Mouse (Mus musculus) frontal cortex, postnatal 36 days (tissue): ENCODE results near the gene St8sia1.

Experiments
- DNase-seq, 2 experiments: peaks; one replicate each; pipeline ENCODE4 v3.0.0; 2022; ENCODE audit warnings: low spot score in 2 of 2

The St8sia1 gene

DNA sequence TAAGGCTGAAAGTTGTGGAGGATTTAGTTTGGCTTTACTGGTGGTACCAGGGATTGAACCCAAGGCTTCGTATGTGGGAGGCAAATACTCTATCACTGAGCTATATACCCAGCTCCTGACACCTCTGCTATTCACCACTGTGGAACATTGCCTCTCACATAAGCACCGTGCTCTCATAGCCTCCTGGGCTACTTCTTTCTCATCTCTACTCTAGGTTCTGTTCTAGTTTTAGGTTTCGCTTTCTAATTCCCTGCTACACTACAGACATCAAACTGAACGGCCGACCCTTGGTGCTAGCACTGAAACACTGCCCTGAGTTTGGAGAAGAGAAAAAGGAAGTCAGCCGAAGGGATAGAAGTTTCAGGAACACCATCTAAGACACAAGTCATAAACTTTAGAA, 99.1 kb downstream of the St8sia1 start:
- no peak for DNase-seq

DNA sequence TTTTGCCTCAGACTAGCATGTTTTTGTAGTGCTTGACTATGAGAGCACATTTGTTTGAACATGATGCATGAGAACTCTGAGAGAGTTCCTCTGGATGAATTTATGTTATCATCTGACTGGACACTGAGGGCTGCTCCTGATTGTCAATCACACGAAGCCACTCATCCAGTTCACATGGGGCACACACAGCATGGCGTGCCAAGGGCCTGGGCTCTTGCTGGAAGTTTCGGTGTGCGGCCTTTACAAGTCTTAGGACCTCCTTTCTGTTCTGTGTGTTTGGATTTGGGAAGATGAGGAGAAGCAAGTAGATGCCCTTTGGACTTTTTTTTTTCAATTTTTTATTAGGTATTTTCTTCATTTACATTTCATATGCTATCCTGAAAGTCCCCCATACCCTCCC, 100.4 kb downstream of the St8sia1 start:
- no peak for DNase-seq

DNA sequence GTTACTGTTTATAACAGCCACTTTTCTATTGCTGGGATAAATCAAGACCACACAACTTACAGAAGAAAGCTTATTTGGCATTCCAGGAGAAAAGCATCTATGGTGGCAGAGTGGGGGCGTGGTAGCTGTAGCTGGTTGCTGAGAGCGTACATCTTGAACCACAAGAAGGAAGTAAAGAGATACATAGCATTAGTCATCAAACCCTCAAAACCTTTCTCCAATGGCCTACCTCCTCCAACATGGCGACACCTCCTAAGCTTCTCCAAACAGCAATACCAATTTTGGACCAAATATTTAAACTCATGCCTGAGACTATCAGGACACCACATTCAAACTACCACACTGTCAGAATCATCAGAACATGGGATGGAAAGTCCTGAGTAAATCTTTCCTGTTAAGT, 102.0 kb downstream of the St8sia1 start:
- DNase-seq = no peak

DNA sequence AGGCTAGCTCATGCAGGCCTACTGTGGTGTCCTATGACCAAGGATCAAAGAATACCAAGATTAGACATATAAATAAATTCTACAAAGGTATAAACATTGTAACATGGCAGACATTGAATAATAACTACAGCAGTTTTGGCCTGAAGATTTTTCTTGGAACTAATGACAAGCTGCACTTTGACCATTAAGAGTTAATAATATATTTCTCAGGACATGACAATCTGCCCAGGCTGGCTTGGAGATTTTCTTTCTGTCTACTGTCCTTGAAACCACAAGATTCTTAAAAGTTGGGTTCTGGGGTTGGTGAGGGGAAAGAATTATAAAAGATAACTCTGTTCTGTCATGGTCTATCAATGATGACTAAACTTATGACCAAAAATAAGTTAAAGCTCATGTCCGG, 103.9 kb downstream of the St8sia1 start:
- DNase-seq = no peak

DNA sequence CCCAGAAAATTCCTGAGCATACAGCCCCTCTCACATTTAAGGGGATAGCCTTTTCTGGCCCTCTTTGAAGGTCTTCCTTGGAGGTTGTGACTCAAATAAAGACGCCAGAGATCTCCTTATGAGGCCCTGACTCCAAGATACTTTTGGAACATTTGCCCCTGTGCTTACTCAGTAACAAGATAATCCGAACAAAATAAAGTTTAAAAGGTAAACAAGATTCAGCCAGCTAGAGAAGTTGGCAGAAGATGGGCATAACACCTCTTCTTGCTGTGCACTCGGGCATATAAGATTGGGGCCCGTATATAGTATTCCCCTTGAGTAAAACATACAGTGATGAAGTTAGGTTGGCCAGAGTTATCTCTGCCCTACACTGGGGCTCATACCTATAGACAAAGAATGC, 104.3 kb downstream of the St8sia1 start:
- no peak for DNase-seq

DNA sequence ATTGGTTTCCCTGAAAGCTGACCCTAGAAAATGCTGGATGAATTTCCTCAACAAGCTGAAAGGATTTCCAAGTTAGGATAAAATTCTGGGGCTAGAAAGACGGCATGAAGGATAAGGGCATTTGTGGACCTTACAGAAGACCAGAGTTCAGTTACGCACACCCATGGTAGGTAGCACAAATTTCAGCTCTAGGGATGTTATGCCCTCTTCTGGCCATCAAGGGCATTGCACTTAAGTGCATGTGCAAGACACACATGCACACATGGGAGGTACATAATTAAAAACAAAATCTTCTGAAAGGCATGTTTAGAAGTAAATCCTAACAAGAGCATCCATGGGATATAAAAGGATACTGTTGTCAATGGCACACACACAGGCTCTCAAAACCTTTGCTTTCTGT, 105.3 kb downstream of the St8sia1 start:
- no peak for DNase-seq

- DNase-seq = no peak
Observed at GRCm38 (mm10) chr6:142856258-142856874, 107.9 kb downstream of the St8sia1 start.

- DNase-seq = no peak
Observed at GRCm38 (mm10) chr6:142855761-142856160, 108.5 kb downstream of the St8sia1 start.

- peak in 1 of 2 experiments; percentile 48 for DNase-seq
Observed at GRCm38 (mm10) chr6:142852419-142853377, 111.6 kb downstream of the St8sia1 start.

- peak; percentile 19 to 44 for DNase-seq
Observed at GRCm38 (mm10) chr6:142850436-142850835, 113.8 kb downstream of the St8sia1 start.

- DNase-seq = no peak
Observed at GRCm38 (mm10) chr6:142849326-142849725, 114.9 kb downstream of the St8sia1 start.

DNA sequence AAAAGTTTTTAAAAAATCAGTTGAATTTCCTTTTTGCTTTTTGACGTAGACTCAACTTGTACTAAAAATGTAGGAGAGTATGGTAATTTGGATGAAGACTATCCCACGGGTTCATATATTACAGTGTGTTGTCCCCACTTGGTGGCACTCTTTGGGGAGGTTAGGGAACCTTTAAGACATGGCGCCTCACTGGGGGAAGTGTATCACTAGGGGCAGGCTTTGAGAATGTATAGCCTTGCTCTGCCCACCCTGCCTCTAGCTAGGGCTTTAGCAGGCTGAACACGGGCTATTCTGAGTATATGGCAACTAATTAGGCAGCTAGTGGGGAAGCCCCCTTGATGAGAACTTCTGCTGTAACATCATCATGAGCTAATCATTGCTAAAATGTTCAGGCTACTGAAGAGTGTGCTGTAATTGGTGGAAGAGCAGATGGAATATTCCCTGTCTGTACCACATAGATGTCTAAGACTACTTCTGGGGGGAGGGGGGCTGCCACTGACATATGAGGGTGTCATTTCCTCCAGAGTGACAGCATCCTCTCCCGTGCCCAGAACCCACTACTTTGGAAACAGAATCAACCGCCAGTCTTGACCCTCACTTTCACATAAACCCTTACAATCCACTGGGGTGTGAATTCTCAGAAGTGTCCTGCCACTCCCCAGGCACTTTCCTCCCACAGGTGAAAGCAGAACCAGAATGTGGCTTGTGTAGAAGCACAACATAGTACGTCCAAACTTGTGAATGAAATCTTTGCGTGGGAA, 116.2 kb downstream of the St8sia1 start:
- DNase-seq = no peak

- DNase-seq = no peak
Observed at GRCm38 (mm10) chr6:142846855-142847254, 117.4 kb downstream of the St8sia1 start.

DNA sequence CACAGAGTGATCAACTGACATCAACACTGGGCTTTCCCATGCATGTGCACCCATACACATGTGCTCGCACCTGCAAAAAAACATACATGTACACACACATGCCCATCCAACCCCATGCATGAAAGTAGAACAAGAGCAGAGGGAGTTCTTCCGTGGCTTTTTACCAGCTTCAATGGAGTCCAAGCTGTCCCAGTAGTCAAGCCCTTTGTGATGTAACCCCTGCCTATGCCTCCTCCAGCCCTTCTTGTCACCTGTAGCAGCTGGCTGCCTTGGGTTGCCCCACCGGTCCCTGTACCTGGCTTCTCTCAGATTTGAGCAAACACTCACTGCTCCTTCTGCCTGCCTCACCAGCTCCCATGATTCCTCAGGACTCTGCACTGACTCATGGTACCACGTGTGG, 119.2 kb downstream of the St8sia1 start:
- DNase-seq = no peak

DNA sequence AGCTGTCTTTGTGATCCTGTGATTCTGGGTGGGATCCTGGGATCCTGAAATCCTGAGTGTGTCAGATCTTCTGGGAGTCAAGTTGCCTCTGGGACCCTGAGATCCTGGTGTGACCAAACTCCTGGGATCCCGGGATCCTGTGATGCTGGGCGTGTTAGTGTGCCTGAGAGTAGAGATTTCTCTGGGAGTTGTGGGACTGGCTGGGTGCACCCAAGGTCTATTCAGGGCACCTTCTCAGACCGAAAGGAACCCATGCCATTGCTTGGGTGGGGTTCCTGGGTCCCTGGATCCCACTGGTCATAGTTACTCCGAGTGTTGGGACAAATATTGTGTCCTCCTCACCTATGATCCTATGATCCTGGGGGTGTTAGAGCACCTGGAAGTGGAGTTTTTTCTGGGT, 120.2 kb downstream of the St8sia1 start:
- no peak for DNase-seq

DNA sequence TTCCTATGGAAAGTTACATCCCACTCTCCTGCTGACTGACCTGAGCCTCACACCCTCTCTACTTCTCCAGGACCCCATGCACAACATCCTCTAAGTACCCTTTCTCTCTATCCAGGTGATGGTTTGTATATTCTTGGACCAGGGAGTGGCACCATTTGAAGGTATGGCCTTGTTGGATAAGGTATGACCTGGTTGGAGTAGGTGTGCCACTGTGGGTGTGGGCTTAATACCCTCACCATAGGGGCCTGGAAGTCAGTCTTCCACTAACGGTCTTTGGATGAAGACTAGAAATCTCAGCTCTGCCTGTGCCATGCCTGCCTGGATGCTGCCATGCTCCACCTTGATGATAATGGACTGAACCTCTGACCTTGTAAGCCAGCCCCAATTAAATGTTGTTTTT, 125.8 kb downstream of the St8sia1 start:
- no peak for DNase-seq

GRCm38 (mm10) chr6:142837326-142837725, 126.9 kb downstream of the St8sia1 start:
- DNase-seq = no peak

DNA sequence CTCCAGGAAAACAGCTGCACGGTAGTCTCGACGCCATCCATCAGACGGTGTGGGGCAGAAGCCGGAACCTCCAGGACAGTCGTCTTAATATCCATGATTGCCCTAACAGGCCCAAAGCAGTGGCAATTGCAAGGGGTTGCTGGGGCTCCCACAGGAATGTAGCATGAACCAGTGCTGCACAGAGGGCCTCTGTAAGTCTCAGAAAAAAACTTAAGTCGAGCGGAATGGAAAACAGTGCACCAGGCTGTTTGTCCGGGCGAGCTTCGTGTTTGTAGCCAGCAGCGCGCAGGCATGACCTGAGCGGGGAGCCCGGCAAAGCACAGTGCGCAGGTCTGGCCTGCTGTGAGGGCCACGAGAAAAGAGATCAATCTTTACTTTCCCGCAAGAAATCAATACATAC, 128.5 kb downstream of the St8sia1 start:
- no peak for DNase-seq

DNA sequence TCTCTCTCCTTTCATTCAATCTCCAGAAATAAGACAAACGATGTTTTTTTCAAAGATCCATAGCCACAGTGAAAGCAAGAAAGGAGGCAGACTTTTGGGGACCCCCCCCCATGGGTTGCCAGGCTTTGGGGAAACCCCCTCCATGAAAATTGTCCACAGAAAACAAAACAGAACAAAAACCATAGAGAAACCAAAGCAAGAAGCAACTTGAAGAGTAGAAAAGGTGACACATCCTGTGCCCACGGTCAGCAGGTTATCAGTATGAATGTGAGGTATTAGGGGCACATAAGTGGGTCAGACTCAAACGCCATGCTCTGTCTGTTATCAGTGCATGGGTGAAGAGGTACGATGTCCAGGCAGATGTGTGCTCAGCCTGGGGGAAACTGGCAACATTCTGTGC, 129.3 kb downstream of the St8sia1 start:
- DNase-seq = no peak

DNA sequence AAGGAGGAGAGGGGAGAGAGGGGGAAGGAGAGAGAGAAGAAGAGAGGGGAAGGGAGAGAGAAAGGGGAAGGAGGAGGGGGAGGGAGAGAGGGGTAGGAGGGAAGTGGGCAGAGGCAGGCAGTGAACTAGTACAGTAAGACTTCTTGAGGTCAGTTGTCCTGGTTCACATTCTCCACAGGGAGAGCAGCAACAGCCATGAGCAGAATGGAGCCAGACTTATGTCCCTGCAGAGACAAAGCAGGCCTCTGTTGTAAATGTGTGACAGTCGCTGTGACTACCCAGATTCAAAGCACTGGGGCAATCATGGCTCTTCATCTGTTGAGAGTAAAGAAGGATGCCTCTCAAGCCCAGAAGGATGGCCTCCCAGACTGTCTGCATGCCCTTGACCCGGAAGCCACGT, 132.5 kb downstream of the St8sia1 start:
- DNase-seq = no peak

DNA sequence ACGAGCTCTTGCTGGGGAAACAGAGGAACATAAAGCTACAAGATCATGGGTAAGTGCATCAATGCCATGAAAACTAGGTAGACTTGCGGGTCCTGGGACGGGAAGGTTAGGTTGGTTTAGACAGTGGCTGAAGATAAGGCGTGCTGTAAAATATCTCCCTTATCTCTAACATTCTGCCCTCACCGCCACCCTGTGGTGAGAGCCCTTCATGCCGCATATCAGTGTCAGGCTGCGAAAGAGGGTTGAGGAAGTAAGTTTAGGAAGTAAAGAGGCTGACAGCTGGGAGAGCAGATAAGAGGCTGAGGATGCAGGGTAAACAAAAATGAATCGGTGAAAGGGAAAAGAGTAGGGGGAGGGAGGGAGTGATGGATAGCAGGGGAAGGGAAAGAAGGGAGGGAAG, 133.0 kb downstream of the St8sia1 start:
- no peak for DNase-seq

GRCm38 (mm10) chr6:142830221-142830620, 134.0 kb downstream of the St8sia1 start:
- DNase-seq = no peak
